18 mouse cellular contexts compared by ENCODE assay signal in the genomic region with DNA sequence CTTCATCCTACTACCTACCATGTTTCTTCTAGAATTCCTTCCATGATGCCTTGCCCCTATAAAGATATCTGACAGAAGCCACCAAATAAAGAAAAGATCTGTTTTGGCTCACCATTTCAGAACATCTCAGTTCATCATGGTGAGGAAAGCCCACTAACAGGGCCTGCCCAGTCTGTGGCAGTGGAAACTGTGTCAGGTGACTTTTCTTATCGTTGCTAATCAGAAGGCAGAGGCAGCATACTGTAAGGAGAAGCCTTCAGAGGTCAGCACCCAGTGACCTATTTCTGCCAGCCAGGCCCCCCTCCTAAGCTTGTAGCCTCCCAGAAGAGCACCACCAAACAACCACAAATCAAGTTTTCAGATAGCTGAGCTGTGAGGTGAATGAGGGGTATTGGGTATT.
DNase-seq lines count a peak whose midpoint lies in the region; ATAC-seq and TF ChIP-seq lines count a peak whose summit lies in the region.
"Had no signal": no experiment of that assay in that cellular context is flagged by ENCODE, and none has a peak within 500 bp of the region (broad histone marks: within the 10 kb centered on the region; RNA-seq: fewer than 3 reads in every experiment).

No protein-coding gene starts in this region.

- peak; percentile 26 for ATAC-seq in common myeloid progenitor, adult 5-6 weeks (replicated peaks; ENCODE audit: low read depth, poor library complexity, severe bottlenecking)
- ATAC-seq in megakaryocyte, adult 5-6 weeks (ENCODE audit: poor library complexity, severe bottlenecking), result peak; percentile 33
- ATAC-seq in cerebellum, adult (ENCODE audit: insufficient number of reproducible peaks, low FRiP score, low TSS enrichment), result no peak
- ATAC-seq in forebrain, embryonic 12.5 days (ENCODE audit: low FRiP score), result no peak
- ATAC-seq: midbrain, embryonic 13.5 days had no signal

- no peak for TF ChIP-seq CTCF in kidney, adult 2 months (conservative IDR thresholded peaks at IDR 0.05; ENCODE audit: insufficient read depth, insufficient read length, low read depth, low read length)

- H3K27me3 ChIP-seq in kidney, adult 2 months (replicated peaks; ENCODE audit: control insufficient read depth, insufficient read depth, low read length), result no peaks in the 10 kb centered on the region
- no peaks in the 10 kb centered on the region for H3K27me3 ChIP-seq in forebrain, embryonic 12.5 days
- H3K27me3 ChIP-seq: hindbrain, embryonic 15.5 days; kidney, embryonic 15.5 days; midbrain, embryonic 13.5 days had no signal

- 19% methylated on average over 1 of the region's 1 CpGs for WGBS in kidney, adult 2 months
- 92% methylated on average over 1 of the region's 1 CpGs for WGBS in forebrain, embryonic 12.5 days

- no peaks in the 10 kb centered on the region for H3K9me3 ChIP-seq in forebrain, embryonic 12.5 days
- H3K9me3 ChIP-seq: hindbrain, embryonic 15.5 days; kidney, embryonic 15.5 days; midbrain, embryonic 13.5 days had no signal

- H3K36me3 ChIP-seq in kidney, adult 2 months (ENCODE audit: control insufficient read depth, insufficient read depth, low read length), result no peaks in the 10 kb centered on the region
- H3K36me3 ChIP-seq in forebrain, embryonic 12.5 days (replicated peaks), result no peaks in the 10 kb centered on the region
- H3K36me3 ChIP-seq: hindbrain, embryonic 15.5 days; kidney, embryonic 15.5 days; midbrain, embryonic 13.5 days had no signal

- H3K9ac ChIP-seq in forebrain, embryonic 12.5 days, result no peak overlapping the region
- H3K9ac ChIP-seq: hindbrain, embryonic 15.5 days; kidney, embryonic 15.5 days; midbrain, embryonic 13.5 days had no signal

- no peak overlapping the region for H3K4me3 ChIP-seq in kidney, adult 2 months (ENCODE audit: insufficient read depth, low read depth, low read length)
- no peak overlapping the region for H3K4me3 ChIP-seq in forebrain, embryonic 12.5 days (replicated peaks)
- H3K4me3 ChIP-seq: erythroblast, embryonic 14.5 days; hindbrain, embryonic 15.5 days; kidney, embryonic 15.5 days; midbrain, embryonic 13.5 days had no signal

- no peak overlapping the region for H3K4me2 ChIP-seq in forebrain, embryonic 12.5 days
- H3K4me2 ChIP-seq: hindbrain, embryonic 15.5 days; kidney, embryonic 15.5 days; midbrain, embryonic 13.5 days had no signal

- no peak for TF ChIP-seq POLR2A in kidney, adult 2 months (IDR thresholded peaks at IDR 0.05; ENCODE audit: low read depth, low read length)

- 0 out of 2 replicates have a peak overlapping the region, but pooled peaks have one; percentile 6 for H3K27ac ChIP-seq in kidney, adult 2 months (ENCODE audit: insufficient read depth, low read depth, low read length)
- no peak overlapping the region for H3K27ac ChIP-seq in forebrain, embryonic 12.5 days
- H3K27ac ChIP-seq: hindbrain, embryonic 15.5 days; kidney, embryonic 15.5 days; midbrain, embryonic 13.5 days; stomach, postnatal 0 days had no signal

- peak; percentile 19 for DNase-seq in heart, adult 11 months
- DNase-seq in heart, postnatal 25 days (ENCODE audit: low spot score), result no peak
- DNase-seq in kidney, adult 2 months, result no peak
- DNase-seq in kidney, adult 18-20 months, result no peak
- DNase-seq: embryo, embryonic 11 days; left cerebral cortex, postnatal 4 days; lung, postnatal 10 days; retina, postnatal 1 day; spleen, adult 18-20 months had no signal

- intact Hi-C loops in heart, postnatal 25 days (cut with DNase I), result no loop called here

- H3K4me1 ChIP-seq in kidney, adult 2 months (ENCODE audit: control insufficient read depth, insufficient read depth, low read length), result peaks cover 15% of the 10 kb centered on the region; the same call in 1 of the 2 replicates
- peaks cover 9% of the 10 kb centered on the region; the same call in 1 of the 2 replicates for H3K4me1 ChIP-seq in forebrain, embryonic 12.5 days

Comparison
In these comparisons a context has a peak if more than half of its experiments do, and no peak if none do; other contexts are left out.
1. ATAC-seq: peak in common myeloid progenitor, adult 5-6 weeks (single experiment) and megakaryocyte, adult 5-6 weeks (single experiment); none in cerebellum, adult (single experiment) and forebrain, embryonic 12.5 days (single experiment).